Mouse (Mus musculus) heart, embryonic 16.5 days (tissue): Measurements from ENCODE around the gene Chd1l. TPM values are rescaled to one million over a fixed set of nuclear protein-coding genes. Genes with fewer than 3 reads are reported as not detected.

ENCODE experiments used
- ATAC-seq: fragments of 200-750 bp; cut with Nextera tagmentation; replicated peaks from 2 replicates; pipeline ENCODE4 v1.8.0; 2017; ENCODE audit warnings: moderate number of reproducible peaks; ENCODE audit not compliant: insufficient read depth, low FRiP score; ENCODE audit errors: extremely low read depth
- H3K27ac ChIP-seq: fragments of 300-500 bp; sonication (generic); 2 replicates; pipeline ENCODE4 v1.5.1; 2014; ENCODE audit warnings: mild to moderate bottlenecking, low read length, control low read depth, moderate library complexity
- H3K27me3 ChIP-seq: fragments of 300-500 bp; sonication (generic); 2 replicates; pipeline ENCODE4 v1.6.1; 2014; ENCODE audit warnings: low read length, mixed read lengths; ENCODE audit not compliant: control insufficient read depth, insufficient read depth
- H3K36me3 ChIP-seq: fragments of 300-500 bp; sonication (generic); 2 replicates; pipeline ENCODE4 v1.6.1; 2014; ENCODE audit not compliant: control insufficient read depth, insufficient read depth
- H3K4me1 ChIP-seq: fragments of 300-500 bp; sonication (generic); 2 replicates; pipeline ENCODE4 v1.6.1; 2014; ENCODE audit warnings: low read length, mixed read lengths; ENCODE audit not compliant: control insufficient read depth, insufficient read depth
- H3K4me2 ChIP-seq: fragments of 300-500 bp; sonication (generic); 2 replicates; pipeline ENCODE4 v1.6.1; 2014; ENCODE audit warnings: low read depth, mild to moderate bottlenecking, control low read depth, low read length
- H3K4me3 ChIP-seq: fragments of 300-500 bp; sonication (generic); 2 replicates; pipeline ENCODE4 v1.5.1; 2014; ENCODE audit warnings: mild to moderate bottlenecking, control low read depth, low read length
- H3K9ac ChIP-seq: fragments of 300-500 bp; sonication (generic); 2 replicates; pipeline ENCODE4 v1.6.1; 2014; ENCODE audit warnings: low read length, control low read depth
- H3K9me3 ChIP-seq: fragments of 300-500 bp; sonication (generic); replicated peaks from 2 replicates; pipeline ENCODE4 v1.6.1; 2016; ENCODE audit warnings: low read length; ENCODE audit not compliant: control insufficient read depth
- WGBS: fragments of 180-500 bp; shearing (Covaris S2); extraction: QIAGEN DNeasy Blood & Tissue Kit; methylation state at CpG from one replicate; pipeline ENCODE4 v1.1.7; 2014; 5-methylcytosine and 5-hydroxymethylcytosine counted together
- polyA plus RNA-seq: library from polyadenylated mRNA; unstranded; fragments of >200 nt; fragmentation: Nextera tagmentation; extraction: Ambion mirVana; gene quantifications from 2 replicates; pipeline ENCODE4 v1.2.1, GENCODE M21; 2015

Chd1l gene
- polyA plus RNA-seq, 1 experiment from 2014 or later: 16.1 TPM

- Histone ChIP-seq H3K4me1 (peaks cover 2% of the 10 kb centered on the region; the same call in 1 of the 2 replicates), H3K27me3 (no peaks in the 10 kb centered on the region), H3K4me3 (no peak overlapping the region), H3K36me3 (no peaks in the 10 kb centered on the region), H3K9ac (no peak overlapping the region), H3K9me3 (no peaks in the 10 kb centered on the region; the same call in 1 of the 2 replicates), H3K27ac (no peak overlapping the region), H3K4me2 (no peak overlapping the region)
- WGBS: 73% methylated on average over 8 of the region's 8 CpGs
- ATAC-seq: no peak
Observed at GRCm38 (mm10) chr3:97525458-97525857, 84.5 kb downstream of the Chd1l start.

- H3K36me3 ChIP-seq: no peaks in the 10 kb centered on the region
- H3K27me3 ChIP-seq: no peaks in the 10 kb centered on the region
- no peak overlapping the region for H3K4me2 ChIP-seq
- H3K27ac ChIP-seq: no peak overlapping the region
- H3K9ac ChIP-seq: no peak overlapping the region
- peaks cover 2% of the 10 kb centered on the region; the same call in 1 of the 2 replicates for H3K4me1 ChIP-seq
- 81% methylated on average over 5 of the region's 5 CpGs for WGBS
- no peak overlapping the region for H3K4me3 ChIP-seq
- H3K9me3 ChIP-seq: peaks cover 1% of the 10 kb centered on the region; the same call in 1 of the 2 replicates
- no peak for ATAC-seq
Observed at GRCm38 (mm10) chr3:97524835-97525234, 85.2 kb downstream of the Chd1l start.

- H3K27ac ChIP-seq: no peak overlapping the region
- no peak overlapping the region for H3K9ac ChIP-seq
- no peak overlapping the region for H3K4me3 ChIP-seq
- no peaks in the 10 kb centered on the region for H3K27me3 ChIP-seq
- H3K9me3 ChIP-seq: peaks cover 13% of the 10 kb centered on the region
- no peak overlapping the region for H3K4me2 ChIP-seq
- peaks cover 2% of the 10 kb centered on the region; the same call in 1 of the 2 replicates for H3K4me1 ChIP-seq
- ATAC-seq: no peak
- H3K36me3 ChIP-seq: no peaks in the 10 kb centered on the region
- WGBS: 75% methylated on average over 13 of the region's 13 CpGs
Observed at GRCm38 (mm10) chr3:97521946-97522731, 87.9 kb downstream of the Chd1l start.

- Histone ChIP-seq H3K27me3 (no peaks in the 10 kb centered on the region), H3K4me3 (no peak overlapping the region), H3K4me2 (no peak overlapping the region), H3K4me1 (peaks cover 2% of the 10 kb centered on the region; the same call in 1 of the 2 replicates), H3K27ac (no peak overlapping the region), H3K36me3 (no peaks in the 10 kb centered on the region), H3K9ac (no peak overlapping the region), H3K9me3 (peaks cover 13% of the 10 kb centered on the region)
- ATAC-seq: no peak
- WGBS: 91% methylated on average over 11 of the region's 11 CpGs
Observed at GRCm38 (mm10) chr3:97519883-97520282, 90.1 kb downstream of the Chd1l start.

- WGBS: 83% methylated on average over 3 of the region's 3 CpGs
- no peak overlapping the region for H3K4me3 ChIP-seq
Observed at GRCm38 (mm10) chr3:97512296-97512695, 97.7 kb downstream of the Chd1l start.

More at GRCm38 (mm10) chr3:97512296-97512695, 97.7 kb downstream of the Chd1l start:
- Histone ChIP-seq H3K27me3 (no peaks in the 10 kb centered on the region), H3K36me3 (no peaks in the 10 kb centered on the region), H3K4me1 (no peaks in the 10 kb centered on the region), H3K27ac (no peak overlapping the region), H3K9ac (no peak overlapping the region), H3K9me3 (no peaks in the 10 kb centered on the region), H3K4me2 (no peak overlapping the region)
- no peak for ATAC-seq

Other genes starting within 250 kb of the Chd1l start
- not detected in 2 replicates for gene Olfr1402, start 188.2 kb downstream of the Chd1l start, polyA plus RNA-seq
- gene Fmo5, start 18.6 kb upstream of the Chd1l start, polyA plus RNA-seq: 4.5 and 5.9 TPM in 2 replicates
- gene Prkab2, start 48.0 kb upstream of the Chd1l start, polyA plus RNA-seq: 15.4 and 15.5 TPM in 2 replicates
- gene Gm17651, start 64.5 kb upstream of the Chd1l start, polyA plus RNA-seq: not detected in 2 replicates